Mouse (Mus musculus) layer of hippocampus, postnatal 10 days (tissue): ENCODE data around the gene Tuba1c. TPM values are rescaled to one million over a fixed set of nuclear protein-coding genes. Genes with fewer than 3 reads are reported as not detected.
A peak's percentile ranks its signal among the peaks of the same experiment; 100 is the strongest.

Source experiments
- DNase-seq, 2 experiments: peaks; one replicate each; pipeline ENCODE4 v3.0.0; 2021; ENCODE audit warnings: low spot score in 2 of 2
- total RNA-seq, 2 experiments: library from RNA; stranded (reverse); gene quantifications; 2 replicates each; pipeline ENCODE4 v1.2.3; 2021

The Tuba1c gene
- total RNA-seq, 2 experiments from 2014 or later, result 234 TPM

GRCm38 (mm10) chr15:98994957-98995520 lies 34.7 kb upstream of the Tuba1c start:
- DNase-seq, result no peak

GRCm38 (mm10) chr15:98996840-98997239 lies 32.9 kb upstream of the Tuba1c start:
- DNase-seq, result no peak

- DNase-seq, result no peak
These were observed 31.5 kb upstream of the Tuba1c start for GRCm38 (mm10) chr15:98997938-98998774.

GRCm38 (mm10) chr15:98998775-98999157 lies 30.9 kb upstream of the Tuba1c start:
- no peak for DNase-seq

GRCm38 (mm10) chr15:99000535-99001283 lies 29.0 kb upstream of the Tuba1c start:
- peak; percentile 58 to 64 for DNase-seq

- DNase-seq, result no peak
These were observed 28.2 kb upstream of the Tuba1c start for GRCm38 (mm10) chr15:99001451-99001931.

GRCm38 (mm10) chr15:99003600-99003999 lies 26.1 kb upstream of the Tuba1c start:
- no peak for DNase-seq

GRCm38 (mm10) chr15:99008801-99009241 lies 20.9 kb upstream of the Tuba1c start:
- no peak for DNase-seq

GRCm38 (mm10) chr15:99010896-99011295 lies 18.8 kb upstream of the Tuba1c start:
- DNase-seq, result no peak

- DNase-seq, result no peak
These were observed 17.7 kb upstream of the Tuba1c start for GRCm38 (mm10) chr15:99011946-99012345.

GRCm38 (mm10) chr15:99014496-99015030 lies 15.1 kb upstream of the Tuba1c start:
- DNase-seq, result no peak

GRCm38 (mm10) chr15:99017355-99017761 lies 12.3 kb upstream of the Tuba1c start:
- no peak for DNase-seq

- no peak for DNase-seq
These were observed 11.7 kb upstream of the Tuba1c start for GRCm38 (mm10) chr15:99017986-99018385.

- no peak for DNase-seq
These were observed 11.1 kb upstream of the Tuba1c start for GRCm38 (mm10) chr15:99018630-99019029.

- no peak for DNase-seq
These were observed 10.3 kb upstream of the Tuba1c start for GRCm38 (mm10) chr15:99019436-99019835.

GRCm38 (mm10) chr15:99020171-99020570 lies 9.5 kb upstream of the Tuba1c start:
- DNase-seq, result no peak

GRCm38 (mm10) chr15:99021255-99021654 lies 8.4 kb upstream of the Tuba1c start:
- no peak for DNase-seq

GRCm38 (mm10) chr15:99024668-99025314 lies 4.9 kb upstream of the Tuba1c start:
- DNase-seq, result peak; percentile 86

GRCm38 (mm10) chr15:99025414-99025813 lies 4.3 kb upstream of the Tuba1c start:
- no peak for DNase-seq

GRCm38 (mm10) chr15:99026259-99026658 lies 3.4 kb upstream of the Tuba1c start:
- DNase-seq, result no peak

GRCm38 (mm10) chr15:99027116-99027515 lies 2.6 kb upstream of the Tuba1c start:
- DNase-seq, result no peak
